Mouse (Mus musculus) limb, embryonic 14.5 days (tissue): ENCODE results near the gene BC067074. TPM values are rescaled to one million over a fixed set of nuclear protein-coding genes. Genes with fewer than 3 reads are reported as not detected.

ENCODE experiments used
- ATAC-seq: fragments of 200-750 bp; cut with Nextera tagmentation; 2 replicates; pipeline ENCODE4 v1.8.0; 2017; ENCODE audit warnings: low read depth, moderate number of reproducible peaks, moderate TSS enrichment; ENCODE audit not compliant: low FRiP score
- DNase-seq: peaks from one replicate; pipeline ENCODE4 v3.0.0-alpha.2; 2015; ENCODE audit warnings: low spot score
- H3K27ac ChIP-seq: fragments of 300-500 bp; sonication (generic); replicated peaks from 2 replicates; pipeline ENCODE4 v1.5.1; 2014; ENCODE audit warnings: low read depth, mild to moderate bottlenecking, low read length, moderate library complexity, mixed read lengths
- H3K27me3 ChIP-seq: fragments of 300-500 bp; sonication (generic); 2 replicates; pipeline ENCODE4 v1.6.1; 2014; ENCODE audit warnings: low read length, mixed read lengths; ENCODE audit not compliant: control insufficient read depth, insufficient read depth
- H3K36me3 ChIP-seq: fragments of 300-500 bp; sonication (generic); 2 replicates; pipeline ENCODE4 v1.6.1; 2014; ENCODE audit warnings: mild to moderate bottlenecking, low read length, moderate library complexity, mixed read lengths; ENCODE audit not compliant: control insufficient read depth, insufficient read depth
- H3K4me1 ChIP-seq: fragments of 300-500 bp; sonication (generic); 2 replicates; pipeline ENCODE4 v1.6.1; 2014; ENCODE audit warnings: antibody characterized with exemption, low read length, mixed read lengths; ENCODE audit not compliant: control insufficient read depth, insufficient read depth
- H3K4me2 ChIP-seq: fragments of 300-500 bp; sonication (generic); replicated peaks from 2 replicates; pipeline ENCODE4 v1.6.1; 2014; ENCODE audit warnings: low read depth, mild to moderate bottlenecking, low read length, moderate library complexity; ENCODE audit not compliant: severe bottlenecking
- H3K4me3 ChIP-seq: fragments of 300-500 bp; sonication (generic); replicated peaks from 2 replicates; pipeline ENCODE4 v1.5.1; 2014; ENCODE audit warnings: low read length
- H3K9ac ChIP-seq: fragments of 300-500 bp; sonication (generic); 2 replicates; pipeline ENCODE4 v1.6.1; 2014; ENCODE audit warnings: mild to moderate bottlenecking, low read depth, low read length, moderate library complexity; ENCODE audit not compliant: severe bottlenecking
- H3K9me3 ChIP-seq: fragments of 300-500 bp; sonication (generic); 2 replicates; pipeline ENCODE4 v1.6.1; 2016; ENCODE audit warnings: low read length; ENCODE audit not compliant: control insufficient read depth
- POLR2A ChIP-seq: fragments of 200-500 bp; IDR thresholded peaks from 2 replicates; pipeline ENCODE4 v1.8.0; 2012; ENCODE audit warnings: inconsistent platforms, mild to moderate bottlenecking, moderate library complexity, borderline replicate concordance; ENCODE audit not compliant: insufficient read depth, insufficient read length; ENCODE audit errors: extremely low read depth
- WGBS: fragments of 180-500 bp; shearing (Covaris S2); extraction: QIAGEN DNeasy Blood & Tissue Kit; methylation state at CpG from one replicate; pipeline ENCODE4 v1.1.7; 2014; 5-methylcytosine and 5-hydroxymethylcytosine counted together
- polyA plus RNA-seq, 2 experiments: library from polyadenylated mRNA; depleted of rRNA in 1 of 2; stranded (reverse) in 1 of 2; unstranded in 1 of 2; fragments of >200 nt; fragmentation: Nextera tagmentation in 1 of 2; extraction: Ambion mirVana in 1 of 2; gene quantifications; 2 replicates each; pipeline versions ENCODE4 v1.2.1 to v1.2.3; 2012 to 2014

BC067074 gene
- polyA plus RNA-seq, 2 experiments: 8.6 to 21.9 TPM

- H3K4me3 ChIP-seq: no peak overlapping the region
- no peaks in the 10 kb centered on the region for H3K27me3 ChIP-seq
- no peak for TF ChIP-seq POLR2A
- no peak overlapping the region for H3K9ac ChIP-seq
- 88% methylated on average over 3 of the region's 3 CpGs for WGBS
- no peaks in the 10 kb centered on the region; the same call in 1 of the 2 replicates for H3K4me1 ChIP-seq
- H3K4me2 ChIP-seq: no peak overlapping the region
- no peaks in the 10 kb centered on the region for H3K9me3 ChIP-seq
- DNase-seq (no peak), ATAC-seq (no peak)
- H3K36me3 ChIP-seq: peaks cover 29% of the 10 kb centered on the region
- no peak overlapping the region for H3K27ac ChIP-seq
These were observed 31.3 kb downstream of the BC067074 start for GRCm38 (mm10) chr13:113324241-113324640.

- no peaks in the 10 kb centered on the region for H3K9me3 ChIP-seq
- H3K27me3 ChIP-seq: no peaks in the 10 kb centered on the region
- TF ChIP-seq POLR2A: no peak
- no peak overlapping the region for H3K9ac ChIP-seq
- no peak overlapping the region for H3K27ac ChIP-seq
- no peak overlapping the region for H3K4me3 ChIP-seq
- no peaks in the 10 kb centered on the region; the same call in 1 of the 2 replicates for H3K4me1 ChIP-seq
- no peak for ATAC-seq
- 75% methylated on average over 3 of the region's 3 CpGs for WGBS
- peaks cover 22% of the 10 kb centered on the region for H3K36me3 ChIP-seq
- H3K4me2 ChIP-seq: no peak overlapping the region
- DNase-seq: no peak
These were observed 32.7 kb downstream of the BC067074 start for GRCm38 (mm10) chr13:113325678-113326077.

- DNase-seq (peak; percentile 16), ATAC-seq (no peak)
- no peak overlapping the region; the same call in 1 of the 2 replicates for H3K27ac ChIP-seq
- H3K9me3 ChIP-seq: no peaks in the 10 kb centered on the region
- no peak overlapping the region for H3K4me2 ChIP-seq
- TF ChIP-seq POLR2A: no peak
- 0 out of 2 replicates have a peak overlapping the region, but pooled peaks have one; percentile 34 for H3K9ac ChIP-seq
- peaks cover 15% of the 10 kb centered on the region for H3K4me1 ChIP-seq
- 12% methylated on average over 7 of the region's 7 CpGs for WGBS
- H3K4me3 ChIP-seq: no peak overlapping the region
- peaks cover 10% of the 10 kb centered on the region; the same call in 1 of the 2 replicates for H3K36me3 ChIP-seq
- H3K27me3 ChIP-seq: no peaks in the 10 kb centered on the region
These were observed 39.3 kb downstream of the BC067074 start for GRCm38 (mm10) chr13:113332256-113332655.

- 92% methylated on average over 6 of the region's 6 CpGs for WGBS
- DNase-seq (no peak), ATAC-seq (no peak)
- TF ChIP-seq POLR2A: no peak
- H3K4me1 ChIP-seq: peaks cover 15% of the 10 kb centered on the region
- H3K27me3 ChIP-seq: no peaks in the 10 kb centered on the region
- no peaks in the 10 kb centered on the region for H3K9me3 ChIP-seq
- H3K4me3 ChIP-seq: no peak overlapping the region
- H3K9ac ChIP-seq: no peak overlapping the region
- no peak overlapping the region for H3K4me2 ChIP-seq
- no peak overlapping the region for H3K27ac ChIP-seq
- peaks cover 10% of the 10 kb centered on the region; the same call in 1 of the 2 replicates for H3K36me3 ChIP-seq
These were observed 40.4 kb downstream of the BC067074 start for GRCm38 (mm10) chr13:113333374-113333773.

DNA sequence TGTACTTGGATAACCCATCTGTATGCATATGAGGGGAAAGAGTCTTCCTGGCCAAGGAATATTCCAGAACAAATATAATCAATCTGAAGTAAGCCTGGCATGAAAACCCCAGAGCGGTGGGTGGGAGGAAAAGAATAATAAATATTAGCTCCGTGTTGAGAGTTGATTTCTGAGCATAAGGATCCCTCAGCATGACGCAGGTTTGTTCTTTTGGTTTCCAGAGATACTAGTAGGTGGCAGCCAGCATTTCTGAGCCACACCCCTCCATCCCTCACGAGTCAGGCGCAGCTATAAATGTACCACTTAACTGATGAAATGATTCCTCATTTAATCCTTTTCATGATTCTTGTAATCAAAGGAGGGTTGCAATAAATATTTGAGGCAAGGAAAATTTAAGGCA, 41.0 kb downstream of the BC067074 start:
- no peaks in the 10 kb centered on the region for H3K9me3 ChIP-seq
- H3K27me3 ChIP-seq: no peaks in the 10 kb centered on the region
- TF ChIP-seq POLR2A: no peak
- no peak overlapping the region for H3K27ac ChIP-seq
- peaks cover 8% of the 10 kb centered on the region; the same call in 1 of the 2 replicates for H3K36me3 ChIP-seq
- H3K9ac ChIP-seq: no peak overlapping the region
- no peak for ATAC-seq
- no peak overlapping the region for H3K4me2 ChIP-seq
- no peak overlapping the region for H3K4me3 ChIP-seq
- H3K4me1 ChIP-seq: peaks cover 15% of the 10 kb centered on the region
- no peak for DNase-seq
- WGBS: 74% methylated on average over 5 of the region's 5 CpGs
